Mouse (Mus musculus): ENCODE results near the gene Kmt2d.

- no peak for TF ChIP-seq CTCF (IDR thresholded peaks at IDR 0.05; ENCODE audit: insufficient read depth, low read depth, low read length)
- TF ChIP-seq POLR2A (IDR thresholded peaks at IDR 0.05; ENCODE audit: insufficient read depth, low read depth, low read length): no peak
These were observed 49.6 kb downstream of the Kmt2d start for GRCm38 (mm10) chr15:98821403-98821802.
